Mouse (Mus musculus): ENCODE results near the gene Rpusd4. TPM values are rescaled to one million over a fixed set of nuclear protein-coding genes. Genes with fewer than 3 reads are reported as not detected.
A peak's percentile ranks its signal among the peaks of the same experiment; 100 is the strongest.

The Rpusd4 gene
- polyA plus RNA-seq, 1 experiment from 2014 or later: 29.1 TPM

- no peaks in the 10 kb centered on the region for H3K27me3 ChIP-seq (replicated peaks; ENCODE audit: control insufficient read depth, insufficient read depth, low read length)
- H3K4me1 ChIP-seq (replicated peaks; ENCODE audit: control insufficient read depth, insufficient read depth, low read length): peaks cover 15% of the 10 kb centered on the region
- WGBS: 38% methylated on average over 9 of the region's 9 CpGs
- no peak overlapping the region for H3K4me3 ChIP-seq (ENCODE audit: low read depth, low read length)
- no peak overlapping the region for H3K9ac ChIP-seq (ENCODE audit: low read length)
- H3K27ac ChIP-seq (ENCODE audit: low read depth): no peak overlapping the region
- H3K4me2 ChIP-seq (ENCODE audit: low read length): no peak overlapping the region
- DNase-seq (ENCODE audit: low spot score): no peak
- ATAC-seq (replicated peaks; ENCODE audit: low FRiP score, low TSS enrichment, low read depth): no peak
- H3K9me3 ChIP-seq (ENCODE audit: control insufficient read depth, low read length): no peaks in the 10 kb centered on the region
- H3K36me3 ChIP-seq (ENCODE audit: control insufficient read depth, insufficient read depth, low read length): no peaks in the 10 kb centered on the region
These were observed 49.7 kb downstream of the Rpusd4 start for GRCm38 (mm10) chr9:35317233-35317980.

- DNase-seq (ENCODE audit: low spot score): no peak
- no peaks in the 10 kb centered on the region for H3K9me3 ChIP-seq (ENCODE audit: control insufficient read depth, low read length)
- H3K9ac ChIP-seq (ENCODE audit: low read length): no peak overlapping the region
- peak; percentile 46 for ATAC-seq (replicated peaks; ENCODE audit: low FRiP score, low TSS enrichment, low read depth)
- peak overlapping the region; percentile 14; the same call in 1 of the 2 replicates for H3K4me2 ChIP-seq (ENCODE audit: low read length)
- H3K36me3 ChIP-seq (ENCODE audit: control insufficient read depth, insufficient read depth, low read length): no peaks in the 10 kb centered on the region
- peaks cover 14% of the 10 kb centered on the region for H3K4me1 ChIP-seq (replicated peaks; ENCODE audit: control insufficient read depth, insufficient read depth, low read length)
- 26% methylated on average over 9 of the region's 9 CpGs for WGBS
- no peak overlapping the region for H3K4me3 ChIP-seq (ENCODE audit: low read depth, low read length)
- H3K27ac ChIP-seq (ENCODE audit: low read depth): no peak overlapping the region
- no peaks in the 10 kb centered on the region for H3K27me3 ChIP-seq (replicated peaks; ENCODE audit: control insufficient read depth, insufficient read depth, low read length)
These were observed 51.0 kb downstream of the Rpusd4 start for GRCm38 (mm10) chr9:35318537-35319172.

- Histone ChIP-seq H3K4me1 (replicated peaks; ENCODE audit: control insufficient read depth, insufficient read depth, low read length) (peaks cover 19% of the 10 kb centered on the region), H3K27me3 (replicated peaks; ENCODE audit: control insufficient read depth, insufficient read depth, low read length) (no peaks in the 10 kb centered on the region), H3K36me3 (ENCODE audit: control insufficient read depth, insufficient read depth, low read length) (no peaks in the 10 kb centered on the region), H3K4me3 (ENCODE audit: low read depth, low read length) (no peak overlapping the region), H3K9ac (ENCODE audit: low read length) (no peak overlapping the region), H3K4me2 (ENCODE audit: low read length) (no peak overlapping the region), H3K27ac (ENCODE audit: low read depth) (no peak overlapping the region), H3K9me3 (ENCODE audit: control insufficient read depth, low read length) (no peaks in the 10 kb centered on the region)
- WGBS: 89% methylated on average over 4 of the region's 4 CpGs
- ATAC-seq (replicated peaks; ENCODE audit: low FRiP score, low TSS enrichment, low read depth) (no peak), DNase-seq (ENCODE audit: low spot score) (no peak)
These were observed 52.6 kb downstream of the Rpusd4 start for GRCm38 (mm10) chr9:35320288-35320687.

GRCm38 (mm10) chr9:35323974-35324373 lies 56.3 kb downstream of the Rpusd4 start:
- DNase-seq (ENCODE audit: low spot score): no peak

GRCm38 (mm10) chr9:35324571-35324970 lies 56.9 kb downstream of the Rpusd4 start:
- H3K9ac ChIP-seq (ENCODE audit: low read length): no peak overlapping the region
- no peaks in the 10 kb centered on the region for H3K36me3 ChIP-seq (ENCODE audit: control insufficient read depth, insufficient read depth, low read length)
- DNase-seq (ENCODE audit: low spot score): no peak
- 32% methylated on average over 2 of the region's 2 CpGs for WGBS
- H3K27me3 ChIP-seq (replicated peaks; ENCODE audit: control insufficient read depth, insufficient read depth, low read length): no peaks in the 10 kb centered on the region
- H3K9me3 ChIP-seq (ENCODE audit: control insufficient read depth, low read length): no peaks in the 10 kb centered on the region
- peaks cover 21% of the 10 kb centered on the region for H3K4me1 ChIP-seq (replicated peaks; ENCODE audit: control insufficient read depth, insufficient read depth, low read length)
- no peak overlapping the region for H3K4me3 ChIP-seq (ENCODE audit: low read depth, low read length)
- H3K27ac ChIP-seq (ENCODE audit: low read depth): no peak overlapping the region
- no peak overlapping the region for H3K4me2 ChIP-seq (ENCODE audit: low read length)
- no peak for ATAC-seq (replicated peaks; ENCODE audit: low FRiP score, low TSS enrichment, low read depth)

More at GRCm38 (mm10) chr9:35323974-35324373, 56.3 kb downstream of the Rpusd4 start:
- Histone ChIP-seq H3K9me3 (ENCODE audit: control insufficient read depth, low read length) (no peaks in the 10 kb centered on the region), H3K27ac (ENCODE audit: low read depth) (no peak overlapping the region), H3K4me1 (replicated peaks; ENCODE audit: control insufficient read depth, insufficient read depth, low read length) (peaks cover 20% of the 10 kb centered on the region), H3K4me3 (ENCODE audit: low read depth, low read length) (no peak overlapping the region), H3K4me2 (ENCODE audit: low read length) (no peak overlapping the region), H3K9ac (ENCODE audit: low read length) (no peak overlapping the region), H3K36me3 (ENCODE audit: control insufficient read depth, insufficient read depth, low read length) (no peaks in the 10 kb centered on the region), H3K27me3 (replicated peaks; ENCODE audit: control insufficient read depth, insufficient read depth, low read length) (no peaks in the 10 kb centered on the region)
- ATAC-seq (replicated peaks; ENCODE audit: low FRiP score, low TSS enrichment, low read depth): no peak
- WGBS: 50% methylated on average over 4 of the region's 4 CpGs

GRCm38 (mm10) chr9:35326644-35327263 lies 59.1 kb downstream of the Rpusd4 start:
- WGBS: 55% methylated on average over 7 of the region's 7 CpGs
- no peak for ATAC-seq (replicated peaks; ENCODE audit: low FRiP score, low TSS enrichment, low read depth)
- H3K27ac ChIP-seq (ENCODE audit: low read depth): no peak overlapping the region

More at GRCm38 (mm10) chr9:35326644-35327263, 59.1 kb downstream of the Rpusd4 start:
- Histone ChIP-seq H3K36me3 (ENCODE audit: control insufficient read depth, insufficient read depth, low read length) (no peaks in the 10 kb centered on the region), H3K4me1 (replicated peaks; ENCODE audit: control insufficient read depth, insufficient read depth, low read length) (peaks cover 37% of the 10 kb centered on the region), H3K4me3 (ENCODE audit: low read depth, low read length) (no peak overlapping the region), H3K27me3 (replicated peaks; ENCODE audit: control insufficient read depth, insufficient read depth, low read length) (no peaks in the 10 kb centered on the region), H3K9me3 (ENCODE audit: control insufficient read depth, low read length) (no peaks in the 10 kb centered on the region), H3K9ac (ENCODE audit: low read length) (no peak overlapping the region), H3K4me2 (ENCODE audit: low read length) (no peak overlapping the region)
- no peak for DNase-seq (ENCODE audit: low spot score)

Other genes starting within 250 kb of the Rpusd4 start
- 28.9 and 34.1 TPM in 2 replicates for gene St3gal4, start 148.6 kb upstream of the Rpusd4 start, polyA plus RNA-seq (2014; fragmentation: Nextera tagmentation; extraction: Ambion mirVana)
- 85.7 and 94.1 TPM in 2 replicates for gene Dcps, start 91.8 kb upstream of the Rpusd4 start, polyA plus RNA-seq (2014; fragmentation: Nextera tagmentation; extraction: Ambion mirVana)
- 132 TPM in 2 replicates for gene Srpr, start 67.7 kb upstream of the Rpusd4 start, polyA plus RNA-seq (2014; fragmentation: Nextera tagmentation; extraction: Ambion mirVana)
- 13.8 and 14.1 TPM in 2 replicates for gene Tirap, start 67.6 kb upstream of the Rpusd4 start, polyA plus RNA-seq (2014; fragmentation: Nextera tagmentation; extraction: Ambion mirVana)
- 39.9 and 40.9 TPM in 2 replicates for gene Foxred1, start 56.8 kb upstream of the Rpusd4 start, polyA plus RNA-seq (2014; fragmentation: Nextera tagmentation; extraction: Ambion mirVana)
- 43.1 and 43.2 TPM in 2 replicates for gene Fam118b, start 60 bp upstream of the Rpusd4 start, polyA plus RNA-seq (2014; fragmentation: Nextera tagmentation; extraction: Ambion mirVana)
- 9.3 and 11.5 TPM in 2 replicates for gene Cdon, start 153.3 kb downstream of the Rpusd4 start, polyA plus RNA-seq (2014; fragmentation: Nextera tagmentation; extraction: Ambion mirVana)

Measured in intestine, embryonic 14.5 days (tissue).